Mouse (Mus musculus) thymus, adult 18-20 months (tissue): ENCODE measurements around the gene Ddx46.
"Not testable (repeated sequence)": the region's sequence is repeated elsewhere in the genome, so short reads cannot be mapped to it uniquely, and the experiment has no call there.

Experiments used
- DNase-seq, 2 experiments: peaks; one replicate each; pipeline ENCODE4 v3.0.0; 2022; ENCODE audit warnings: mixed read lengths in 2 of 2

The Ddx46 gene

GRCm38 (mm10) chr13:55640480-55640879 is 5.7 kb downstream of the Ddx46 start:
- peak; percentile 16 to 47 for DNase-seq

- DNase-seq: no peak
These were observed 9.7 kb downstream of the Ddx46 start for GRCm38 (mm10) chr13:55644525-55644924.

GRCm38 (mm10) chr13:55650098-55650497 is 15.3 kb downstream of the Ddx46 start:
- DNase-seq: no peak

- DNase-seq: no peak
These were observed 16.2 kb downstream of the Ddx46 start for GRCm38 (mm10) chr13:55650980-55651379.

GRCm38 (mm10) chr13:55668550-55668949 is 33.7 kb downstream of the Ddx46 start:
- peak; percentile 16 to 33 for DNase-seq

GRCm38 (mm10) chr13:55672711-55673110 is 37.9 kb downstream of the Ddx46 start:
- no peak for DNase-seq

GRCm38 (mm10) chr13:55677364-55677763 is 42.5 kb downstream of the Ddx46 start:
- no peak for DNase-seq

- no peak for DNase-seq
These were observed 47.4 kb downstream of the Ddx46 start for GRCm38 (mm10) chr13:55682201-55682600.

- DNase-seq: no peak
These were observed 48.8 kb downstream of the Ddx46 start for GRCm38 (mm10) chr13:55683581-55683980.

GRCm38 (mm10) chr13:55686107-55686633 is 51.3 kb downstream of the Ddx46 start:
- no peak for DNase-seq

GRCm38 (mm10) chr13:55687927-55688602 is 53.2 kb downstream of the Ddx46 start:
- no peak for DNase-seq

- peak; percentile 80 for DNase-seq
These were observed 57.9 kb downstream of the Ddx46 start, which contains the start of gene B230219D22Rik for GRCm38 (mm10) chr13:55692535-55693242. B230219D22Rik (plus strand) TSS chr13:55693124.

- peak in 1 of 2 experiments; percentile 39 for DNase-seq
These were observed 58.5 kb downstream of the Ddx46 start for GRCm38 (mm10) chr13:55693243-55693721.

- DNase-seq: no peak
These were observed 59.3 kb downstream of the Ddx46 start for GRCm38 (mm10) chr13:55694110-55694509.

- not testable (repeated sequence) for DNase-seq
These were observed 61.2 kb downstream of the Ddx46 start for GRCm38 (mm10) chr13:55695989-55696388.

- DNase-seq: no peak
These were observed 69.5 kb downstream of the Ddx46 start for GRCm38 (mm10) chr13:55704301-55704700.

GRCm38 (mm10) chr13:55712846-55713245 is 78.0 kb downstream of the Ddx46 start:
- no peak for DNase-seq

- peak; percentile 70 to 75 for DNase-seq
These were observed 79.8 kb downstream of the Ddx46 start, which contains the start of gene Txndc15 for GRCm38 (mm10) chr13:55714501-55715166. Txndc15 (plus strand) TSS chr13:55714650.

- no peak for DNase-seq
These were observed 80.3 kb downstream of the Ddx46 start for GRCm38 (mm10) chr13:55715167-55715512.

GRCm38 (mm10) chr13:55715908-55716510 is 81.2 kb downstream of the Ddx46 start:
- peak; percentile 12 to 43 for DNase-seq

- no peak for DNase-seq
These were observed 86.7 kb downstream of the Ddx46 start for GRCm38 (mm10) chr13:55721516-55721915.

- no peak for DNase-seq
These were observed 87.2 kb downstream of the Ddx46 start for GRCm38 (mm10) chr13:55721995-55722394.
